Mouse (Mus musculus) hindbrain, embryonic 11.5 days (tissue): ENCODE results near the gene Neurl4. TPM values are rescaled to one million over a fixed set of nuclear protein-coding genes. Genes with fewer than 3 reads are reported as not detected.

Source experiments
- ATAC-seq: fragments of 200-750 bp; cut with Nextera tagmentation; 2 replicates; pipeline ENCODE4 v1.8.0; 2017; ENCODE audit warnings: mild to moderate bottlenecking, moderate TSS enrichment, moderate library complexity; ENCODE audit not compliant: low FRiP score
- DNase-seq: peaks from one replicate; pipeline ENCODE4 v3.0.0-alpha.2; 2015; ENCODE audit warnings: low spot score
- H3K27ac ChIP-seq: fragments of 300-500 bp; sonication (generic); 2 replicates; pipeline ENCODE4 v1.5.1; 2014; ENCODE audit warnings: mild to moderate bottlenecking, low read depth, low read length
- H3K27me3 ChIP-seq: fragments of 300-500 bp; sonication (generic); 2 replicates; pipeline ENCODE4 v1.6.1; 2014; ENCODE audit warnings: mild to moderate bottlenecking, low read length, moderate library complexity, mixed read lengths; ENCODE audit not compliant: control insufficient read depth, insufficient read depth
- H3K36me3 ChIP-seq: fragments of 300-500 bp; sonication (generic); 2 replicates; pipeline ENCODE4 v1.6.1; 2014; ENCODE audit warnings: mild to moderate bottlenecking, low read length, moderate library complexity, mixed read lengths; ENCODE audit not compliant: control insufficient read depth, insufficient read depth
- H3K4me1 ChIP-seq: fragments of 300-500 bp; sonication (generic); replicated peaks from 2 replicates; pipeline ENCODE4 v1.6.1; 2014; ENCODE audit warnings: low read length, mixed read lengths; ENCODE audit not compliant: control insufficient read depth, insufficient read depth
- H3K4me2 ChIP-seq: fragments of 300-500 bp; sonication (generic); replicated peaks from 2 replicates; pipeline ENCODE4 v1.6.1; 2014; ENCODE audit warnings: mild to moderate bottlenecking, low read depth, low read length
- H3K4me3 ChIP-seq: fragments of 300-500 bp; sonication (generic); 2 replicates; pipeline ENCODE4 v1.5.1; 2014; ENCODE audit warnings: low read depth, low read length
- H3K9ac ChIP-seq: fragments of 300-500 bp; sonication (generic); 2 replicates; pipeline ENCODE4 v1.6.1; 2014; ENCODE audit warnings: low read depth, low read length
- H3K9me3 ChIP-seq: fragments of 300-500 bp; sonication (generic); 2 replicates; pipeline ENCODE4 v1.6.1; 2016; ENCODE audit warnings: low read length; ENCODE audit not compliant: control insufficient read depth
- WGBS: fragments of 180-500 bp; shearing (Covaris S2); extraction: QIAGEN DNeasy Blood & Tissue Kit; methylation state at CpG from one replicate; pipeline ENCODE4 v1.1.7; 2014; 5-methylcytosine and 5-hydroxymethylcytosine counted together
- polyA plus RNA-seq: library from polyadenylated mRNA; unstranded; fragments of >200 nt; fragmentation: Nextera tagmentation; extraction: Ambion mirVana; gene quantifications from 2 replicates; pipeline ENCODE4 v1.2.1, GENCODE M21; 2014

Gene Neurl4
- polyA plus RNA-seq, 1 experiment from 2014 or later: 20.6 TPM

DNA sequence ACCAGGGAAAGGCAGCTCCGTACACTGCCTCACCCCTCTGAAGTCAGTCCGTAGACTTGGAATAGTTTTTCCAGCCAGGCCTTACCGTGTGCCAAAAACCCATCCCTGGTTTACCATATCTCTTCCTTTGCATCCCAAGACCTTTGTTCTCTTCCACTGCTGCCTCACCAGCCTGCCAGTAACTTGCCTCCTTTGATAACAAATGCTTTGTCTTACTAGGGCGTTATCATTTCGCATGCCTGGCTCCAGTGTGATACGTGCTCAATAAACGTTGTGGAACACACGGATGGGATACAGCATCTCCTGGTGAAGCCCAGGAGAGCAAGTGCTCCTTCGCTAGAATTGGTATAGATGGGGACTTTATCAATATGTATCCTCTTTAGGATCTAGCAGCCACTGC lies 33.5 kb upstream of the Neurl4 start:
- no peak for ATAC-seq
- Histone ChIP-seq H3K4me3 (no peak overlapping the region), H3K27me3 (no peaks in the 10 kb centered on the region), H3K27ac (no peak overlapping the region), H3K9ac (no peak overlapping the region), H3K4me1 (no peaks in the 10 kb centered on the region), H3K36me3 (no peaks in the 10 kb centered on the region), H3K4me2 (no peak overlapping the region), H3K9me3 (no peaks in the 10 kb centered on the region)
- no peak for DNase-seq
- 76% methylated on average over 9 of the region's 9 CpGs for WGBS

GRCm38 (mm10) chr11:69870289-69871069 lies 30.4 kb upstream of the Neurl4 start:
- Histone ChIP-seq H3K27ac (no peak overlapping the region), H3K27me3 (no peaks in the 10 kb centered on the region), H3K4me1 (no peaks in the 10 kb centered on the region), H3K9me3 (no peaks in the 10 kb centered on the region), H3K36me3 (no peaks in the 10 kb centered on the region), H3K9ac (no peak overlapping the region), H3K4me3 (no peak overlapping the region), H3K4me2 (no peak overlapping the region)
- 99% methylated on average over 2 of the region's 2 CpGs for WGBS
- no peak for ATAC-seq
- DNase-seq: no peak

GRCm38 (mm10) chr11:69871822-69872221 lies 29.1 kb upstream of the Neurl4 start:
- H3K4me2 ChIP-seq: no peak overlapping the region
- no peak overlapping the region for H3K4me3 ChIP-seq
- no peaks in the 10 kb centered on the region for H3K4me1 ChIP-seq
- DNase-seq (no peak), ATAC-seq (no peak)
- 89% methylated on average over 7 of the region's 7 CpGs for WGBS
- no peak overlapping the region for H3K9ac ChIP-seq
- H3K27ac ChIP-seq: no peak overlapping the region
- H3K27me3 ChIP-seq: no peaks in the 10 kb centered on the region
- H3K9me3 ChIP-seq: no peaks in the 10 kb centered on the region
- H3K36me3 ChIP-seq: no peaks in the 10 kb centered on the region

- Histone ChIP-seq H3K4me3 (no peak overlapping the region), H3K4me2 (no peak overlapping the region), H3K36me3 (no peaks in the 10 kb centered on the region), H3K9me3 (no peaks in the 10 kb centered on the region), H3K9ac (no peak overlapping the region), H3K27me3 (no peaks in the 10 kb centered on the region), H3K27ac (no peak overlapping the region), H3K4me1 (no peaks in the 10 kb centered on the region)
- DNase-seq: no peak
- 84% methylated on average over 4 of the region's 4 CpGs for WGBS
- no peak for ATAC-seq
These were observed 28.4 kb upstream of the Neurl4 start for GRCm38 (mm10) chr11:69872451-69872850.

- H3K9ac ChIP-seq: no peak overlapping the region
These were observed 24.7 kb upstream of the Neurl4 start for GRCm38 (mm10) chr11:69876186-69876585.

DNA sequence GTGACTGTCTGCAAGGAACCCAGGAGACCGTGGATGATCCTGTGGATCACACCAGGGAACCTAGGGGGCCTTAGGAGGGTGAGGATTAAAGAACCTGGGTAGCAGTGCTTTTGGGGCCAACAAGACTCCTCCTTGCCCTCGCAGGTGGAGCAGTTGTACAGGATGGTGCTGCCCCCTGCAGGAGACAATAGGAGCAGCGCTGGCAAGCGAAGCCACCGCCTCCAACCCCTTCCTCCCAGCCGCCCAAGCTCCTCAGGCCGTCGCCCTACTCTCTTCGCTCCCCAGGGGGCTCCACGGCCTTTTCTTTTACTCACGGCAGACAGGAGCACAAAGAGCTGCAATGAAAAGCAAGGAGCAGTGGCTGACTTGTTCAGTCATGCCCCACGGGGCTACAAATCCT lies 24.0 kb upstream of the Neurl4 start:
- no peaks in the 10 kb centered on the region; the same call in none of the 2 replicates for H3K4me1 ChIP-seq
- ATAC-seq: peak; percentile 31; the same call in 1 of the 2 replicates
- H3K27me3 ChIP-seq: no peaks in the 10 kb centered on the region
- 3% methylated on average over 12 of the region's 12 CpGs for WGBS
- H3K4me2 ChIP-seq: peak overlapping the region; percentile 30; the same call in 1 of the 2 replicates
- no peak overlapping the region for H3K4me3 ChIP-seq
- no peaks in the 10 kb centered on the region for H3K36me3 ChIP-seq
- H3K9me3 ChIP-seq: no peaks in the 10 kb centered on the region
- DNase-seq: peak; percentile 88
- H3K27ac ChIP-seq: no peak overlapping the region
- no peak overlapping the region for H3K9ac ChIP-seq

More at GRCm38 (mm10) chr11:69876186-69876585, 24.7 kb upstream of the Neurl4 start:
- ATAC-seq (no peak), DNase-seq (no peak)
- H3K9me3 ChIP-seq: no peaks in the 10 kb centered on the region
- H3K4me2 ChIP-seq: no peak overlapping the region
- H3K36me3 ChIP-seq: no peaks in the 10 kb centered on the region
- H3K4me1 ChIP-seq: no peaks in the 10 kb centered on the region; the same call in none of the 2 replicates
- H3K4me3 ChIP-seq: no peak overlapping the region
- no peak overlapping the region for H3K27ac ChIP-seq
- WGBS: 71% methylated on average over 7 of the region's 7 CpGs
- H3K27me3 ChIP-seq: no peaks in the 10 kb centered on the region

- no peaks in the 10 kb centered on the region; the same call in none of the 2 replicates for H3K4me1 ChIP-seq
- ATAC-seq (no peak), DNase-seq (no peak)
- H3K4me2 ChIP-seq: peak within 1 kb of the TSS; percentile 30; the same call in 1 of the 2 replicates
- no peak within 1 kb of the TSS for H3K27ac ChIP-seq
- no peak within 1 kb of the TSS for H3K9ac ChIP-seq
- H3K27me3 ChIP-seq: no peaks in the 10 kb centered on the region
- no peaks in the 10 kb centered on the region for H3K9me3 ChIP-seq
- H3K4me3 ChIP-seq: peak within 1 kb of the TSS; percentile 4; the same call in 1 of the 2 replicates
- H3K36me3 ChIP-seq: no peaks in the 10 kb centered on the region
- 93% methylated on average over 11 of the region's 11 CpGs for WGBS
These were observed 23.0 kb upstream of the Neurl4 start, which contains the start of gene Tmem95 for GRCm38 (mm10) chr11:69877878-69878277. Gene Tmem95 (minus strand): TSS chr11:69878018.

DNA sequence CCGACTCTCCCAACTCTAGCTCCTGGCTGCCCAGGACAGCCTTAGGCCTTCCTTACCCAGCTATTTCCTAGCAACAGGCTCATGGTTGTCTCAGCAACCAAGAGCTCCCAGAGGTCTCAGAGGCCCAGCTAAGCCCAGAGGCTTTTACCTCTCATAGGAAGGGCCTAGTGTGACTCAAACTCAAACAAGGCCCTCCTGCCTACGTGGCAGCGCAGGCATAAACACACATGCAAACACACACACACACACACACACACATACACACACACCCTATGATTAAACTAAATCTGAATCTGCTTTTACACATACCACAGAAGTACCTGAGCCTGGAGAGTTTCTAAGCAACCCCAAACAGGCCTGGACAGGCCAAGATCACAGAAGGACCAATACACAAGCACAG lies 22.5 kb upstream of the Neurl4 start:
- no peak for DNase-seq
- no peak for ATAC-seq
- Histone ChIP-seq H3K4me3 (no peak overlapping the region), H3K4me2 (no peak overlapping the region), H3K4me1 (no peaks in the 10 kb centered on the region; the same call in none of the 2 replicates), H3K9me3 (no peaks in the 10 kb centered on the region), H3K27me3 (no peaks in the 10 kb centered on the region), H3K9ac (no peak overlapping the region), H3K36me3 (no peaks in the 10 kb centered on the region), H3K27ac (no peak overlapping the region)
- WGBS: 80% methylated on average over 3 of the region's 3 CpGs

DNA sequence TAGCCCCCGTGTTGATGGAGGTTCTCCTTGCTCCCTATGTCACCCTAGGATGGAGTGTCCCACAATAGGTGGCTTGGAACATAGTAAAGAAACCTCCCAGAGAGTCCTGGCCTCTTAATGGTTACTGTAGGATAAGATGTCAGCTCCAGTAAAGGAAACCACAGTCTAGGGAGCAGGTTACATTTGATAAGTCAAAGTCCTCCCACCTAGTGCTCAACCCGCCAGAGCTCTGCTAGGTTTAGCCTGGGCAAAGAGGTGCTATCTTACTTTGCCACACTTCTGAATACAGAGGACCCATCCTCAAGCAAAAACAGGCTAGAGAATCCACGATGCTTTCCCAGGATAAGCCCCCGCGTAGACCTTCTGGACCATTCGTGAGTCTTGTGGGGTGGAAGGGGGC lies 21.9 kb upstream of the Neurl4 start:
- no peak for DNase-seq
- no peaks in the 10 kb centered on the region for H3K27me3 ChIP-seq
- no peak overlapping the region for H3K27ac ChIP-seq
- H3K4me3 ChIP-seq: peak overlapping the region; percentile 4; the same call in 1 of the 2 replicates
- no peaks in the 10 kb centered on the region for H3K36me3 ChIP-seq
- no peak overlapping the region for H3K4me2 ChIP-seq
- no peaks in the 10 kb centered on the region for H3K9me3 ChIP-seq
- H3K4me1 ChIP-seq: no peaks in the 10 kb centered on the region; the same call in none of the 2 replicates
- WGBS: 87% methylated on average over 6 of the region's 6 CpGs
- H3K9ac ChIP-seq: no peak overlapping the region
- no peak for ATAC-seq
